Mouse (Mus musculus): ENCODE data around the gene Trim80. TPM values are rescaled to one million over a fixed set of nuclear protein-coding genes. Genes with fewer than 3 reads are reported as not detected.

Trim80 gene
- polyA plus RNA-seq, 1 experiment from 2014 or later = not detected

GRCm38 (mm10) chr11:115424666-115425065 is 15.7 kb upstream of the Trim80 start:
- no peak overlapping the region for H3K27ac ChIP-seq (replicated peaks; ENCODE audit: low read depth, low read length)
- no peak for ATAC-seq (ENCODE audit: insufficient number of reproducible peaks, low FRiP score, low TSS enrichment, low read depth)
- H3K9me3 ChIP-seq (ENCODE audit: control insufficient read depth, low read length) = no peaks in the 10 kb centered on the region
- no peak overlapping the region for H3K4me3 ChIP-seq (ENCODE audit: low read depth, low read length)
- DNase-seq (ENCODE audit: low spot score) = no peak
- H3K4me2 ChIP-seq (ENCODE audit: low read depth, severe bottlenecking) = no peak overlapping the region
- H3K9ac ChIP-seq (ENCODE audit: low read length) = no peak overlapping the region
- H3K27me3 ChIP-seq (ENCODE audit: control insufficient read depth, insufficient read depth, low read length) = no peaks in the 10 kb centered on the region
- H3K36me3 ChIP-seq (ENCODE audit: control insufficient read depth, insufficient read depth, low read length) = peaks cover 10% of the 10 kb centered on the region
- 87% methylated on average over 7 of the region's 7 CpGs for WGBS
- peaks cover 7% of the 10 kb centered on the region; the same call in 1 of the 2 replicates for H3K4me1 ChIP-seq (ENCODE audit: control insufficient read depth, insufficient read depth, low read length)

- no peak overlapping the region for H3K4me2 ChIP-seq (ENCODE audit: low read depth, severe bottlenecking)
- DNase-seq (ENCODE audit: low spot score) (no peak), ATAC-seq (ENCODE audit: insufficient number of reproducible peaks, low FRiP score, low TSS enrichment, low read depth) (no peak)
- peaks cover 7% of the 10 kb centered on the region; the same call in 1 of the 2 replicates for H3K4me1 ChIP-seq (ENCODE audit: control insufficient read depth, insufficient read depth, low read length)
- 86% methylated on average over 6 of the region's 6 CpGs for WGBS
- no peaks in the 10 kb centered on the region for H3K9me3 ChIP-seq (ENCODE audit: control insufficient read depth, low read length)
- H3K9ac ChIP-seq (ENCODE audit: low read length) = no peak overlapping the region
- no peak overlapping the region for H3K4me3 ChIP-seq (ENCODE audit: low read depth, low read length)
- no peak overlapping the region for H3K27ac ChIP-seq (replicated peaks; ENCODE audit: low read depth, low read length)
- peaks cover 17% of the 10 kb centered on the region for H3K36me3 ChIP-seq (ENCODE audit: control insufficient read depth, insufficient read depth, low read length)
- H3K27me3 ChIP-seq (ENCODE audit: control insufficient read depth, insufficient read depth, low read length) = no peaks in the 10 kb centered on the region
Observed at GRCm38 (mm10) chr11:115425671-115426070, 14.7 kb upstream of the Trim80 start.

- H3K9ac ChIP-seq (ENCODE audit: low read length) = no peak overlapping the region
Observed at GRCm38 (mm10) chr11:115427482-115428331, 12.6 kb upstream of the Trim80 start.

GRCm38 (mm10) chr11:115429307-115429706 is 11.0 kb upstream of the Trim80 start:
- H3K4me2 ChIP-seq (ENCODE audit: low read depth, severe bottlenecking) = no peak overlapping the region
- no peaks in the 10 kb centered on the region for H3K9me3 ChIP-seq (ENCODE audit: control insufficient read depth, low read length)
- H3K27me3 ChIP-seq (ENCODE audit: control insufficient read depth, insufficient read depth, low read length) = no peaks in the 10 kb centered on the region
- H3K9ac ChIP-seq (ENCODE audit: low read length) = no peak overlapping the region
- 91% methylated on average over 7 of the region's 7 CpGs for WGBS
- no peak overlapping the region for H3K27ac ChIP-seq (replicated peaks; ENCODE audit: low read depth, low read length)
- H3K4me3 ChIP-seq (ENCODE audit: low read depth, low read length) = no peak overlapping the region
- H3K36me3 ChIP-seq (ENCODE audit: control insufficient read depth, insufficient read depth, low read length) = peaks cover 23% of the 10 kb centered on the region
- DNase-seq (ENCODE audit: low spot score) = no peak
- no peaks in the 10 kb centered on the region for H3K4me1 ChIP-seq (ENCODE audit: control insufficient read depth, insufficient read depth, low read length)
- no peak for ATAC-seq (ENCODE audit: insufficient number of reproducible peaks, low FRiP score, low TSS enrichment, low read depth)

More at GRCm38 (mm10) chr11:115427482-115428331, 12.6 kb upstream of the Trim80 start:
- DNase-seq (ENCODE audit: low spot score) = peak; percentile 85
- no peaks in the 10 kb centered on the region for H3K4me1 ChIP-seq (ENCODE audit: control insufficient read depth, insufficient read depth, low read length)
- no peak overlapping the region for H3K4me3 ChIP-seq (ENCODE audit: low read depth, low read length)
- no peak overlapping the region for H3K27ac ChIP-seq (replicated peaks; ENCODE audit: low read depth, low read length)
- WGBS = 41% methylated on average over 20 of the region's 20 CpGs
- H3K4me2 ChIP-seq (ENCODE audit: low read depth, severe bottlenecking) = no peak overlapping the region
- peaks cover 23% of the 10 kb centered on the region for H3K36me3 ChIP-seq (ENCODE audit: control insufficient read depth, insufficient read depth, low read length)
- no peaks in the 10 kb centered on the region for H3K9me3 ChIP-seq (ENCODE audit: control insufficient read depth, low read length)
- H3K27me3 ChIP-seq (ENCODE audit: control insufficient read depth, insufficient read depth, low read length) = no peaks in the 10 kb centered on the region
- ATAC-seq (ENCODE audit: insufficient number of reproducible peaks, low FRiP score, low TSS enrichment, low read depth) = no peak

GRCm38 (mm10) chr11:115430561-115430960 is 9.8 kb upstream of the Trim80 start:
- Histone ChIP-seq H3K4me3 (ENCODE audit: low read depth, low read length) (no peak overlapping the region), H3K36me3 (ENCODE audit: control insufficient read depth, insufficient read depth, low read length) (peaks cover 23% of the 10 kb centered on the region), H3K27me3 (ENCODE audit: control insufficient read depth, insufficient read depth, low read length) (no peaks in the 10 kb centered on the region), H3K27ac (replicated peaks; ENCODE audit: low read depth, low read length) (no peak overlapping the region), H3K4me2 (ENCODE audit: low read depth, severe bottlenecking) (no peak overlapping the region), H3K9ac (ENCODE audit: low read length) (no peak overlapping the region), H3K4me1 (ENCODE audit: control insufficient read depth, insufficient read depth, low read length) (no peaks in the 10 kb centered on the region), H3K9me3 (ENCODE audit: control insufficient read depth, low read length) (no peaks in the 10 kb centered on the region)
- no peak for ATAC-seq (ENCODE audit: insufficient number of reproducible peaks, low FRiP score, low TSS enrichment, low read depth)
- WGBS = 93% methylated on average over 6 of the region's 6 CpGs
- no peak for DNase-seq (ENCODE audit: low spot score)

GRCm38 (mm10) chr11:115432814-115433213 is 7.5 kb upstream of the Trim80 start:
- Histone ChIP-seq H3K36me3 (ENCODE audit: control insufficient read depth, insufficient read depth, low read length) (peaks cover 19% of the 10 kb centered on the region), H3K4me2 (ENCODE audit: low read depth, severe bottlenecking) (no peak overlapping the region), H3K27ac (replicated peaks; ENCODE audit: low read depth, low read length) (no peak overlapping the region), H3K4me3 (ENCODE audit: low read depth, low read length) (no peak overlapping the region), H3K9ac (ENCODE audit: low read length) (no peak overlapping the region), H3K27me3 (ENCODE audit: control insufficient read depth, insufficient read depth, low read length) (no peaks in the 10 kb centered on the region), H3K4me1 (ENCODE audit: control insufficient read depth, insufficient read depth, low read length) (peaks cover 8% of the 10 kb centered on the region), H3K9me3 (ENCODE audit: control insufficient read depth, low read length) (no peaks in the 10 kb centered on the region)
- 74% methylated on average over 4 of the region's 4 CpGs for WGBS
- DNase-seq (ENCODE audit: low spot score) (no peak), ATAC-seq (ENCODE audit: insufficient number of reproducible peaks, low FRiP score, low TSS enrichment, low read depth) (no peak)

- Histone ChIP-seq H3K36me3 (ENCODE audit: control insufficient read depth, insufficient read depth, low read length) (peaks cover 19% of the 10 kb centered on the region), H3K4me2 (ENCODE audit: low read depth, severe bottlenecking) (no peak overlapping the region), H3K9ac (ENCODE audit: low read length) (no peak overlapping the region), H3K9me3 (ENCODE audit: control insufficient read depth, low read length) (no peaks in the 10 kb centered on the region), H3K27ac (replicated peaks; ENCODE audit: low read depth, low read length) (no peak overlapping the region), H3K4me3 (ENCODE audit: low read depth, low read length) (no peak overlapping the region), H3K27me3 (ENCODE audit: control insufficient read depth, insufficient read depth, low read length) (no peaks in the 10 kb centered on the region), H3K4me1 (ENCODE audit: control insufficient read depth, insufficient read depth, low read length) (peaks cover 8% of the 10 kb centered on the region)
- ATAC-seq (ENCODE audit: insufficient number of reproducible peaks, low FRiP score, low TSS enrichment, low read depth) (no peak), DNase-seq (ENCODE audit: low spot score) (no peak)
- WGBS = 81% methylated on average over 6 of the region's 6 CpGs
Observed at GRCm38 (mm10) chr11:115433342-115433741, 7.0 kb upstream of the Trim80 start.

- H3K27ac ChIP-seq (replicated peaks; ENCODE audit: low read depth, low read length) = no peak overlapping the region
- H3K4me2 ChIP-seq (ENCODE audit: low read depth, severe bottlenecking) = peak overlapping the region; percentile 45
- WGBS = 5% methylated on average over 31 of the region's 31 CpGs
- peaks cover 8% of the 10 kb centered on the region for H3K4me1 ChIP-seq (ENCODE audit: control insufficient read depth, insufficient read depth, low read length)
- ATAC-seq (ENCODE audit: insufficient number of reproducible peaks, low FRiP score, low TSS enrichment, low read depth) = no peak
- no peaks in the 10 kb centered on the region for H3K27me3 ChIP-seq (ENCODE audit: control insufficient read depth, insufficient read depth, low read length)
- peaks cover 5% of the 10 kb centered on the region for H3K36me3 ChIP-seq (ENCODE audit: control insufficient read depth, insufficient read depth, low read length)
- H3K9me3 ChIP-seq (ENCODE audit: control insufficient read depth, low read length) = no peaks in the 10 kb centered on the region
- H3K4me3 ChIP-seq (ENCODE audit: low read depth, low read length) = peak overlapping the region; percentile 24
- H3K9ac ChIP-seq (ENCODE audit: low read length) = peak overlapping the region; percentile 57
- DNase-seq (ENCODE audit: low spot score) = peak; percentile 72
Observed at GRCm38 (mm10) chr11:115435596-115436337, 4.6 kb upstream of the Trim80 start.

Data from limb, embryonic 11.5 days (tissue).